Mouse (Mus musculus): ENCODE measurements around the gene Hist1h4i.

GRCm38 (mm10) chr13:22033741-22034442, 7.3 kb downstream of the Hist1h4i start:
- TF ChIP-seq POLR2A (IDR thresholded peaks at IDR 0.05; ENCODE audit: insufficient read depth, low read depth, low read length), result no peak
- TF ChIP-seq CTCF (IDR thresholded peaks at IDR 0.05; ENCODE audit: insufficient read depth, low read depth, low read length), result no peak

All from olfactory bulb, adult 2 months (tissue).